Mouse (Mus musculus) kidney, embryonic 16.5 days (tissue): ENCODE results near the gene Tex19.2. TPM values are rescaled to one million over a fixed set of nuclear protein-coding genes. Genes with fewer than 3 reads are reported as not detected.

Experiments
- ATAC-seq: fragments of 200-750 bp; cut with Nextera tagmentation; 2 replicates; pipeline ENCODE4 v1.8.0; 2017; ENCODE audit warnings: moderate TSS enrichment; ENCODE audit not compliant: low FRiP score, low TSS enrichment
- H3K27ac ChIP-seq: fragments of 300-500 bp; sonication (generic); 2 replicates; pipeline ENCODE4 v1.5.1; 2014; ENCODE audit warnings: low read length
- H3K27me3 ChIP-seq: fragments of 300-500 bp; sonication (generic); 2 replicates; pipeline ENCODE4 v1.6.1; 2014; ENCODE audit warnings: low read length, control low read depth, mixed read lengths; ENCODE audit not compliant: insufficient read depth
- H3K36me3 ChIP-seq: fragments of 300-500 bp; sonication (generic); 2 replicates; pipeline ENCODE4 v1.6.1; 2014; ENCODE audit warnings: low read length, control low read depth, mixed read lengths; ENCODE audit not compliant: insufficient read depth
- H3K4me1 ChIP-seq: fragments of 300-500 bp; sonication (generic); 2 replicates; pipeline ENCODE4 v1.6.1; 2014; ENCODE audit warnings: low read length, control low read depth, mixed read lengths; ENCODE audit not compliant: insufficient read depth
- H3K4me2 ChIP-seq: fragments of 300-500 bp; sonication (generic); replicated peaks from 2 replicates; pipeline ENCODE4 v1.6.1; 2014; ENCODE audit warnings: low read depth, low read length
- H3K4me3 ChIP-seq: fragments of 300-500 bp; sonication (generic); 2 replicates; pipeline ENCODE4 v1.5.1; 2014; ENCODE audit warnings: mild to moderate bottlenecking, low read length
- H3K9ac ChIP-seq: fragments of 300-500 bp; sonication (generic); replicated peaks from 2 replicates; pipeline ENCODE4 v1.6.1; 2014; ENCODE audit warnings: low read length
- H3K9me3 ChIP-seq: fragments of 300-500 bp; sonication (generic); 2 replicates; pipeline ENCODE4 v1.6.1; 2016; ENCODE audit warnings: low read length, control low read depth
- WGBS: fragments of 180-500 bp; shearing (Covaris S2); extraction: QIAGEN DNeasy Blood & Tissue Kit; methylation state at CpG from one replicate; pipeline ENCODE4 v1.1.7; 2014; 5-methylcytosine and 5-hydroxymethylcytosine counted together
- polyA plus RNA-seq: library from polyadenylated mRNA; unstranded; fragments of >200 nt; fragmentation: Nextera tagmentation; extraction: Ambion mirVana; gene quantifications from 2 replicates; pipeline ENCODE4 v1.2.1, GENCODE M21; 2015

Gene Tex19.2
- polyA plus RNA-seq, 1 experiment from 2014 or later, result not detected

DNA sequence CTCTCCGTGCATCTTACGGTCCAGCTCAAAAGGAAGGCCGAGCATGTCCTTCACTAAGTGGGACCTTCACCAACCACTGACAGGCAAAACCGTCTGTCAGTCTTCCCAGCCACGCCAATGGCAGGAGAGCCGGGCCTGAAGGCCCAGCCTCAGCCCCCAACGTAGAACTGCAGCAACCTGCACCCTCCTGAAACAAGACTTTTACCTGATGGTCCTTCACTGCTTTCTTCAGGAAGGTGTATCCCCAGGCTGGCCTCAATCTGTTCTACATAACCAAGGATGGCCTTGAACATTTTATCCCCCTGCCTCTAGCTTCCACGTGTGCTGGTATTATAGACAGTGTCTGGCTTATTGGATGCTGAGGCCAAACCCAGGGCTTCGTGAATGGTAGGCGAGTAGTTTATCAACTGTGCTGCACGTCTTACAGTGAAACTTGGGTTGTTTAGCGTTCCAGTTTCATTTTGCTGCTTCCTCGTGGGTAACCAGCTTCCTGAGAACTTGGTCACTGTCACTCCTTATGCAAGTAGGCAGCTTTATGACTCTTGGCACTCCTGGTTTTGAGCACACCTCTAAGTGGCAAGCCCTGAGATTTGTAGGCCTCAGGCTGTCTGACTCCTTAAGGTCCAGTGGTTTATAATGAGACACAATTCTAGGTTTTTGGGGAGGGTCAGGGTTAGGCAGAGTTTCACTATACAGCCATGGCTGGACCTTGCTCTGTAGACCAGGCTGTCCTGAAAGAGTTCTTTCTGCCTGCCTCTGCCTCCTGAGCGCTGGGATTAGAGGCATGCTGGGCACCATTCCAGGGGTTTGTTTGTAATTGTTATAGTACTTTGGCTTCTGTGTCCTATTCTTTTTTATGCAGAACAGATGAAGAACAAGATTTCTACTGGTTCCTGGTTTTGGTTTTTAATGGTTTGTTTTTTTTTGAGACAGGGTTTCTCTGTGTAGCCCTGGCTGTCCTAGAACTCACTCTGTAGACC lies 25.6 kb downstream of the Tex19.2 start:
- Histone ChIP-seq H3K4me1 (no peaks in the 10 kb centered on the region), H3K27me3 (no peaks in the 10 kb centered on the region), H3K4me2 (no peak overlapping the region), H3K27ac (no peak overlapping the region), H3K9me3 (no peaks in the 10 kb centered on the region), H3K9ac (no peak overlapping the region), H3K36me3 (no peaks in the 10 kb centered on the region), H3K4me3 (no peak overlapping the region)
- no peak for ATAC-seq
- WGBS, result 90% methylated on average over 14 of the region's 14 CpGs

DNA sequence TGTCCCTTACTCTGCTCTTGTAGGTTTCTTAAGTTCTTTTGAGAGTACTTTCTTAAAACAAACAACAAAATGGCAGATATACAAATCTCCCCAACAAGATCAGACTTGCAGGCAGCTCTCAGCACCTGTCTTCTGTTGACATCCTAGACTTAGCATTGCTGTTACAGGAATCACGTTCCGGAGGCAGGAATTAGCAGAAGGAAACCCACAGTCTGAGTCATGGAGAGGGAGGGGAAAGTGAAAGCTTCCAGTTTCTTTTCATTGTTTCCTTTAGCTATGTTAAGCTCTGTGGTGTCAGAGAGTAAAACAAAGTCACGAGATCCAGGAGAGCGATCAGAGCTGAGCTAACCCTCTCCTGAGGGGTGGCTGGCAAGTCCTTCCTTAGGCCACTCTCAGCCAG lies 27.5 kb downstream of the Tex19.2 start:
- H3K9me3 ChIP-seq, result no peaks in the 10 kb centered on the region
- no peaks in the 10 kb centered on the region for H3K36me3 ChIP-seq
- no peak for ATAC-seq
- no peak overlapping the region for H3K4me2 ChIP-seq
- no peak overlapping the region for H3K9ac ChIP-seq
- H3K27me3 ChIP-seq, result no peaks in the 10 kb centered on the region
- no peaks in the 10 kb centered on the region for H3K4me1 ChIP-seq
- H3K27ac ChIP-seq, result no peak overlapping the region
- H3K4me3 ChIP-seq, result no peak overlapping the region
- 64% methylated on average over 4 of the region's 4 CpGs for WGBS

DNA sequence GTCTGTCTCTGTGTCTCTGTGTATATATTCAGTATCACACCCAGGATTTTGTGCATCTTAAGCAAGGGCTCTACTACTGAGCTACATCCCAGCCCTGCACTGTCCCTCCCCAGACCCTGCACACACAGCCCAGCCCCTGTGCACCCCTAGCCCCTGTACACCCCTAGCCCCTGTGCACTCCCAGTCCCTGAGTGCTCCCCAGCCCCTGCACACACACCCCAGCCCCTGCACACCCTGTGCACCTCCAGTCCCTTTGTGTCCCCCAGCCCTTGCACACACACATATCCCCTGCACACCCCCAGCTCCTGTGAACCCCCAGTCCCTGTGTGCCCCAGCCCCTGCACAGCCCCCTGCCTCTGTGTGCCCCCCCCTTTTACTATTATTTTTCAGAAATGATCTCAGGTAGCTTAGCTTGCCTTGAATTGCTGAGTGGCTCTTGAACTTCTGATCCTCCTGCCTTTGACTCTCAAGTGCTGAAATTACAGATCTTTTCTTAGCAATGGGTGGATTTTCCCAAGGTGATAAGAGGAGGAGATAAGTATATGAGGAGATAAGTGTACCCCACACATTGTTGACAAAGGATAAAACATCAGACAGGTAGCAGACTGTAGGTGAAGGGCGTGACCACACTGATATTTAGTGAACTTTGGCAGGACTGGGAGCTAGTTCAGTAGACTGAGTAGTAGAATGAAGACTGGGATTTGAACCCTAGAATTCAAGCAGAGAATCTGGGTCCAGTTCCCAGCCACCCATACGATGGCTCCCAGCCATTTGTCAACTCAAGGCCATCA lies 28.5 kb downstream of the Tex19.2 start:
- Histone ChIP-seq H3K9me3 (no peaks in the 10 kb centered on the region), H3K36me3 (no peaks in the 10 kb centered on the region), H3K4me2 (no peak overlapping the region), H3K27me3 (no peaks in the 10 kb centered on the region), H3K9ac (no peak overlapping the region), H3K4me3 (no peak overlapping the region), H3K27ac (no peak overlapping the region), H3K4me1 (no peaks in the 10 kb centered on the region)
- ATAC-seq, result 0 out of 2 replicates have a peak, but pooled peaks have one; percentile 35
- 88% methylated on average over 2 of the region's 2 CpGs for WGBS

DNA sequence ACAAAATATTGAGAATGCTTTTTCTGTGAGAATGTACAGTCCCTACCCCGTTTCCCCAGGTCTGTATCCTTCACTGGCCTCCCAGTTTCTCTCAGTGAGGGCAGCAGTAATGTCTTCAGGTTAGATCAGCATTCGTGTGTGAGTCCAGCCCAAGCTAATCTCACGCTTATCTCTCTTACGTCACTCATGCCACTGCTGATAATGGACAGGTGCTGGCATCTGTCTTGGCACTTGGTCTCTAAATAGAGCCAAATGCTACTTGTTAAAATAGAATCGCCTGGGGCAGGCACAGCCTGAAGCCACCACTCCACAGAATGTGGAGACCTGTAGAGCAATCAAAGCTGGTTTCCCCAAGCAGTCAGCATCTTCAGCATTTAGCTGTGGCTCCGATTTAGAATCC lies 29.5 kb downstream of the Tex19.2 start:
- no peak overlapping the region for H3K9ac ChIP-seq
- no peaks in the 10 kb centered on the region for H3K27me3 ChIP-seq
- H3K4me1 ChIP-seq, result no peaks in the 10 kb centered on the region
- no peak overlapping the region for H3K4me2 ChIP-seq
- ATAC-seq, result no peak
- no peak overlapping the region for H3K4me3 ChIP-seq
- H3K27ac ChIP-seq, result no peak overlapping the region
- WGBS, result 81% methylated on average over 6 of the region's 6 CpGs
- no peaks in the 10 kb centered on the region for H3K36me3 ChIP-seq
- H3K9me3 ChIP-seq, result no peaks in the 10 kb centered on the region

DNA sequence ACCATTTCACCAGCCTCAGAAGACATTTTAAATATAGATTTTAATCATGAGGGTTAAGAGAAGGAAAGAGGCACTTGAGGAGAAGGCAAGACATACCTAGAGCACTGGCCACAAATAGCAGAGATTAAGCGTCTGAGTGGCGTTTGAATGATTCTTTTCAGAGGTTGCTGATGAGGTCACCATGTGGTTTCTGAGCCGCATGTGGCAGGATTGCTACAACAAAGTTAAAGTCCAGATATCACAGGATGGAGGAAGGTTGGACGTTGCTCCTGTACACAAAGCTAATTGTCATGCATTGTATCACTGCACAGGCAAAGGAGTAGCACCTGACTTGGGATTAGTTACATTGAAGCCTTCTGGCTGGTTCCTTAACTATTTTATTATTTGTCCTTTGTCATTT lies 32.2 kb downstream of the Tex19.2 start:
- Histone ChIP-seq H3K9ac (no peak overlapping the region), H3K36me3 (no peaks in the 10 kb centered on the region), H3K27me3 (no peaks in the 10 kb centered on the region), H3K4me2 (no peak overlapping the region), H3K4me1 (peaks cover 5% of the 10 kb centered on the region; the same call in 1 of the 2 replicates), H3K4me3 (no peak overlapping the region), H3K9me3 (no peaks in the 10 kb centered on the region), H3K27ac (no peak overlapping the region)
- 65% methylated on average over 4 of the region's 4 CpGs for WGBS
- ATAC-seq, result no peak

DNA sequence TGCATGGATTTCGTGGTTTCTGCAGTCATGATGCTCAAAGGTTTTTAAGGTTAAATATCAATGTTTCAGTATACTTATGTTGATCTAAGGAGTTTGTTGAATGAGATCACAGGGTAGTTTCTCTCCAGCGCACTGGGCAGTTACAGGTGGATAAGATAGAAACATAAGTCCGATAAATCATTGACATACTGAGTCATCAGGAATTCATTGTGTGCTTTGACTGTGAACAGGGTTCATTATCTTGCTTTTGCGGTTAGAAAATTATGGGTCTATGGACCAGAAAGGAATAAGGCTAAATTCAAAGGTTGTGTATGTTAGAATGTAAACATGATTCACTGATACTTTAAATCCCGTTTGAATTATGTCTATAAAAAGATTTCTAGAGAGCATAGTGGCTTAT lies 33.3 kb downstream of the Tex19.2 start:
- peaks cover 5% of the 10 kb centered on the region; the same call in 1 of the 2 replicates for H3K4me1 ChIP-seq
- ATAC-seq, result no peak
- H3K27me3 ChIP-seq, result no peaks in the 10 kb centered on the region
- H3K9ac ChIP-seq, result no peak overlapping the region
- no peak overlapping the region for H3K27ac ChIP-seq
- H3K36me3 ChIP-seq, result no peaks in the 10 kb centered on the region
- no peak overlapping the region for H3K4me3 ChIP-seq
- no peaks in the 10 kb centered on the region for H3K9me3 ChIP-seq
- H3K4me2 ChIP-seq, result no peak overlapping the region
- WGBS, result 61% methylated on average over 5 of the region's 5 CpGs

DNA sequence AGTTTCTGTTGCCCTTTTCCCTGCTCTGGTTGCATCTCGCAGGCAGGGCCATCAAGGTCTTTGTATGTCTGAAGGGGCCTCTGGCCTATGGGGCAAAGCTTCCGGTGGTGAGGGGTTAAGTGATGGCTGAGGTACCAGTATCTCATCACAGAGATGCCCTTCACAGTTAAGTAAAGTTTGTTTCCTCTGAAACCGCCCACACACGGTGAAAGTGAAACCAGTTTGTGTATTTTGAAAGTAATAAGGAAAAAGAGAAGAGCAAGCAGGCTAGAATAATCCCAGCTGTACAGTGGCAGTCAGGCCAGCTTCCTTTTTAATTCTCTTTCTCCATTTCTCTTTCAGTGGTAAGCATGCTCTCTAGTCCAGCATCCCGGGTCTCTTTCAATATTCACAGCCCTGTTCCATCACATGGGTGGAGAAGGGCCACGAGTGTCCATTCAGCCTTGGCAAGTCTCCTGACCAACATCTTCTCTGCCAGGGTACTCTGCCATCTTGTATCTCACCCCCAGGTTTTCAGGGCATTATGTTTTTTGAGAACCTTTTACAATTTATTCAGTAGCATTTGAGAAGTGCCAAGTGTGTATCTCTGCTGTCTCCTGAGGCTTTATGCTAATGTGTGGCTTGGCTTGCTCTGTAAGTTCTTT lies 35.5 kb downstream of the Tex19.2 start:
- H3K27ac ChIP-seq, result no peak overlapping the region
- no peaks in the 10 kb centered on the region for H3K9me3 ChIP-seq
- no peak overlapping the region for H3K4me2 ChIP-seq
- H3K9ac ChIP-seq, result no peak overlapping the region
- H3K36me3 ChIP-seq, result no peaks in the 10 kb centered on the region
- WGBS, result 39% methylated on average over 6 of the region's 6 CpGs
- no peak for ATAC-seq
- H3K4me3 ChIP-seq, result no peak overlapping the region
- peaks cover 5% of the 10 kb centered on the region; the same call in 1 of the 2 replicates for H3K4me1 ChIP-seq
- H3K27me3 ChIP-seq, result no peaks in the 10 kb centered on the region

DNA sequence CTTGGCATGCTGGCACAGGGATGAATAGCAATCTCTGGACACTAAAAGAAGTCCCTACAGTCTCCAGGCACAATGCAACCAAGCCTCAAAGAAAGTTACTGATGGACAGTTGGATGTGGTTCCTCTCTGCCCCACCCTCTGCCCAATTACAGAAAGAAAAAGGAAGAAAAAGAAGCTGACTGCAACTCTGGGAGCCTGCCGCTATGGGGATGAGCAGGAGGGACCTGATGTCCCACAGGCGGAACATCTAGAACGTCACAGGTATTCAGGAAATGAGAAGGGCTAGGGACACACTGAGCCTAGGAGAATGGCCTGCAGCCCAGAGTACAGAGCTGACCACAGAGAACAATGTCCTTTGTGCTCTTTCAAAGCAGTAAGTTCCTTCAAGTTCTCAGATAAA lies 36.2 kb downstream of the Tex19.2 start:
- no peaks in the 10 kb centered on the region for H3K27me3 ChIP-seq
- peaks cover 5% of the 10 kb centered on the region; the same call in 1 of the 2 replicates for H3K4me1 ChIP-seq
- no peak overlapping the region for H3K27ac ChIP-seq
- ATAC-seq, result no peak
- H3K36me3 ChIP-seq, result no peaks in the 10 kb centered on the region
- no peak overlapping the region for H3K4me3 ChIP-seq
- WGBS, result 77% methylated on average over 3 of the region's 3 CpGs
- H3K9ac ChIP-seq, result no peak overlapping the region
- no peaks in the 10 kb centered on the region for H3K9me3 ChIP-seq
- no peak overlapping the region for H3K4me2 ChIP-seq

DNA sequence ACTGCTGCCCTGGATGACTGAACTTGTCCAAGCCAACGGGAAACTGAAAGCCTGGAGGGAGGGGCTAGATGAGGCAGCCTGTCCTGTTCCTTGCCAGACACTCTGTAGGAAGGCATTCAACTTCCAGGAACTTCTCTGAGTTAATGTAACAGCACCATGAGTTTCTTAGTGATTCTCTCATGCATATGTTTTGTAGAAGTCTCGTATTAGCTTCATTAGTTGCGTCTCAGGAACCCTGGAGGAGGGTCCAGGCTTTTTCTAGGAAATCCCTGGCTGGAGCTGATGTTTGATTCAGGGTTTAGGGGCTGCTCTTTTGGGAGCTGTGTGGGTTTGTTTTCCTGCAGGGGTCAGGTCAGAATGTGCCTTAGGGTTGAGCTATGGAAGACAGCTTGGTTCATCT lies 37.4 kb downstream of the Tex19.2 start, which contains the start of gene Sectm1a:
Gene Sectm1a, minus strand, starts transcription at position 101 of the 400 bp plus-strand sequence.
- Histone ChIP-seq H3K9me3 (no peaks in the 10 kb centered on the region), H3K4me3 (no peak within 1 kb of the TSS), H3K27me3 (no peaks in the 10 kb centered on the region), H3K4me2 (no peak within 1 kb of the TSS), H3K4me1 (peaks cover 5% of the 10 kb centered on the region; the same call in 1 of the 2 replicates), H3K27ac (no peak within 1 kb of the TSS), H3K9ac (no peak within 1 kb of the TSS), H3K36me3 (no peaks in the 10 kb centered on the region)
- ATAC-seq, result no peak
- WGBS, result 60% methylated on average over 3 of the region's 3 CpGs
